Mouse (Mus musculus) MEL (cell line): ENCODE results near the gene Ifrd1. TPM values are rescaled to one million over a fixed set of nuclear protein-coding genes. Genes with fewer than 3 reads are reported as not detected.

Experiments used
- DNase-seq: peaks from one replicate; pipeline ENCODE4 v3.0.0; 2011; ENCODE audit warnings: low read depth, low spot score
- H3K27ac ChIP-seq: 2 replicates; pipeline ENCODE4 v1.5.1; 2012; ENCODE audit warnings: low read depth, mild to moderate bottlenecking, control low read depth, low read length, moderate library complexity; ENCODE audit not compliant: control insufficient read depth
- H3K27me3 ChIP-seq, 2 experiments: fragments of 150-350 bp in 1 of 2; sonication (generic) in 1 of 2; 2 replicates each; pipeline ENCODE4 v1.6.1; 2012; ENCODE audit warnings: low read length in 2 of 2, mild to moderate bottlenecking in 2 of 2, improper control_type of control experiment in 1 of 2, moderate library complexity in 1 of 2; ENCODE audit not compliant: insufficient read depth in 2 of 2, control insufficient read depth in 1 of 2
- H3K36me3 ChIP-seq, 2 experiments: 2 replicates each; pipeline ENCODE4 v1.6.1; 2012 to 2014; ENCODE audit warnings: low read length in 2 of 2, improper control_type of control experiment in 1 of 2, inconsistent platforms in 1 of 2, mild to moderate bottlenecking in 1 of 2; ENCODE audit not compliant: insufficient read depth in 2 of 2, control insufficient read depth in 1 of 2
- H3K4me1 ChIP-seq, 2 experiments: fragments of 150-350 bp in 1 of 2; sonication (generic) in 1 of 2; 2 replicates each; pipeline ENCODE4 v1.6.1; 2012; ENCODE audit warnings: low read length in 2 of 2, improper control_type of control experiment in 1 of 2, mild to moderate bottlenecking in 1 of 2; ENCODE audit not compliant: insufficient read depth in 2 of 2, control insufficient read depth in 1 of 2
- H3K4me3 ChIP-seq, 2 experiments: fragments of 150-350 bp in 1 of 2; sonication (generic) in 1 of 2; 2 replicates each; pipeline ENCODE4 v1.5.1; 2012; ENCODE audit warnings: low read depth in 2 of 2, low read length in 2 of 2, mild to moderate bottlenecking in 2 of 2, moderate library complexity in 2 of 2, control low read depth in 1 of 2, improper control_type of control experiment in 1 of 2; ENCODE audit not compliant: control insufficient read depth in 1 of 2, insufficient read depth in 1 of 2
- H3K79me2 ChIP-seq: 2 replicates; pipeline ENCODE4 v1.6.1; 2012; ENCODE audit warnings: mild to moderate bottlenecking, low read length, moderate library complexity; ENCODE audit not compliant: control insufficient read depth, poor library complexity, insufficient read depth
- H3K9ac ChIP-seq: 2 replicates; pipeline ENCODE4 v1.6.1; 2012; ENCODE audit warnings: low read depth, mild to moderate bottlenecking, control low read depth, low read length, moderate library complexity; ENCODE audit not compliant: control insufficient read depth, poor library complexity, severe bottlenecking
- H3K9me3 ChIP-seq: fragments of 150-350 bp; sonication (generic); replicated peaks from 2 replicates; pipeline ENCODE4 v1.6.1; 2012; ENCODE audit warnings: mild to moderate bottlenecking, low read length, improper control_type of control experiment, moderate library complexity; ENCODE audit not compliant: insufficient read depth
- CHD2 ChIP-seq: IDR thresholded peaks from 2 replicates; pipeline ENCODE4 v1.6.1; 2011; ENCODE audit warnings: low read length, improper control_type of control experiment
- CTCF ChIP-seq, 3 experiments: IDR thresholded peaks in 2 of 3; conservative IDR thresholded peaks in 1 of 3; 2 replicates each; pipeline ENCODE4 v1.5.1; 2011 to 2012; ENCODE audit warnings: low read length in 3 of 3, low read depth in 2 of 3, mild to moderate bottlenecking in 2 of 3, improper control_type of control experiment in 1 of 3, inconsistent platforms in 1 of 3, mixed read lengths in 1 of 3, moderate library complexity in 1 of 3; ENCODE audit not compliant: control insufficient read depth in 1 of 3, insufficient read depth in 1 of 3, poor library complexity in 1 of 3, severe bottlenecking in 1 of 3
- ELF1 ChIP-seq: IDR thresholded peaks from 2 replicates; pipeline ENCODE4 v1.6.1; 2014; ENCODE audit warnings: low read depth, mild to moderate bottlenecking, inconsistent platforms, low read length, improper control_type of control experiment, moderate library complexity
- EP300 ChIP-seq, 2 experiments: IDR thresholded peaks; 2 replicates each; pipeline ENCODE4 v1.6.1; 2011; ENCODE audit warnings: improper control_type of control experiment in 2 of 2, low read length in 2 of 2, low read depth in 1 of 2, mild to moderate bottlenecking in 1 of 2
- GABPA ChIP-seq: IDR thresholded peaks from 2 replicates; pipeline ENCODE4 v1.6.1; 2012; ENCODE audit warnings: low read depth, mild to moderate bottlenecking, inconsistent platforms, low read length, improper control_type of control experiment, moderate library complexity
- HCFC1 ChIP-seq: IDR thresholded peaks from 2 replicates; pipeline ENCODE4 v1.6.1; 2012; ENCODE audit warnings: low read depth, mild to moderate bottlenecking, inconsistent platforms, low read length, improper control_type of control experiment, moderate library complexity
- JUND ChIP-seq: IDR thresholded peaks from 2 replicates; pipeline ENCODE4 v1.6.1; 2011; ENCODE audit warnings: low read depth, mild to moderate bottlenecking, improper control_type of control experiment, low read length
- MAX ChIP-seq: IDR thresholded peaks from 2 replicates; pipeline ENCODE4 v1.6.1; 2011; ENCODE audit warnings: low read length, improper control_type of control experiment
- MAZ ChIP-seq: IDR thresholded peaks from 2 replicates; pipeline ENCODE4 v1.6.1; 2012; ENCODE audit warnings: low read depth, mild to moderate bottlenecking, inconsistent platforms, low read length, improper control_type of control experiment
- MEF2A ChIP-seq: IDR thresholded peaks from 2 replicates; pipeline ENCODE4 v1.6.1; 2014; ENCODE audit warnings: low read depth, mild to moderate bottlenecking, inconsistent platforms, low read length, improper control_type of control experiment; ENCODE audit not compliant: poor library complexity, insufficient replicate concordance, severe bottlenecking; ENCODE audit errors: extremely low read depth
- MYB ChIP-seq: IDR thresholded peaks from 2 replicates; pipeline ENCODE4 v1.6.1; 2011; ENCODE audit warnings: mild to moderate bottlenecking, low read depth, low read length, improper control_type of control experiment
- NELFE ChIP-seq: IDR thresholded peaks from 2 replicates; pipeline ENCODE4 v1.6.1; 2011; ENCODE audit warnings: low read depth, low read length, improper control_type of control experiment
- NRF1 ChIP-seq: IDR thresholded peaks from 2 replicates; pipeline ENCODE4 v1.6.1; 2014; ENCODE audit warnings: low read depth, mild to moderate bottlenecking, inconsistent platforms, low read length, improper control_type of control experiment, moderate library complexity; ENCODE audit not compliant: poor library complexity, insufficient read depth, severe bottlenecking
- POLR2A ChIP-seq, 2 experiments: IDR thresholded peaks; 2 replicates each; pipeline ENCODE4 v1.6.1; 2011 to 2012; ENCODE audit warnings: low read length in 2 of 2, mild to moderate bottlenecking in 2 of 2, control low read depth in 1 of 2, improper control_type of control experiment in 1 of 2, low read depth in 1 of 2, moderate library complexity in 1 of 2; ENCODE audit not compliant: control insufficient read depth in 1 of 2, insufficient read depth in 1 of 2, poor library complexity in 1 of 2
- RAD21 ChIP-seq: IDR thresholded peaks from 2 replicates; pipeline ENCODE4 v1.6.1; 2011; ENCODE audit warnings: mild to moderate bottlenecking, low read depth, low read length, improper control_type of control experiment
- TAL1 ChIP-seq: IDR thresholded peaks from 2 replicates; pipeline ENCODE4 v1.6.1; 2012; ENCODE audit warnings: mild to moderate bottlenecking, inconsistent platforms, low read length, moderate library complexity, mixed read lengths
- UBTF ChIP-seq: IDR thresholded peaks from 2 replicates; pipeline ENCODE4 v1.6.1; 2012; ENCODE audit warnings: low read depth, mild to moderate bottlenecking, inconsistent platforms, low read length, improper control_type of control experiment, moderate library complexity, borderline replicate concordance; ENCODE audit not compliant: insufficient read depth
- USF1 ChIP-seq: IDR thresholded peaks from 2 replicates; pipeline ENCODE4 v1.6.1; 2014; ENCODE audit warnings: low read depth, mild to moderate bottlenecking, inconsistent platforms, low read length, improper control_type of control experiment, moderate library complexity
- polyA plus RNA-seq, 2 experiments: library from polyadenylated mRNA; stranded (reverse) in 1 of 2; unstranded in 1 of 2; fragments of >175 nt in 1 of 2; fragments of >200 nt in 1 of 2; gene quantifications; 2 replicates each; pipeline versions ENCODE4 v1.2.1 to v1.2.4; 2012; ENCODE audit warnings: low replicate concordance in 2 of 2, low read depth in 1 of 2; ENCODE audit not compliant: insufficient read length in 2 of 2, insufficient read depth in 1 of 2, missing spikeins in 1 of 2
- total RNA-seq: library from RNA; depleted of rRNA; stranded (reverse); fragments of 300-350 nt; gene quantifications from 2 replicates; pipeline ENCODE4 v1.2.3, GENCODE M21; 2012; rRNA removed

Gene Ifrd1
- total RNA-seq = 158 and 167 TPM in 2 replicates
- polyA plus RNA-seq = 100 to 1,000 TPM in 1 of 2 experiments, not detected in 1; 161 TPM

GRCm38 (mm10) chr12:40248454-40249180 is at the start of gene Ifrd1:
TSS of gene Ifrd1 (minus strand) at chr12:40248504.
- Histone ChIP-seq H3K4me1 (peaks cover 12 to 23% of the 10 kb centered on the region in 2 experiments), H3K9me3 (no peaks in the 10 kb centered on the region), H3K27me3 (no peaks in the 10 kb centered on the region), H3K4me3 (no peak within 1 kb of the TSS), H3K79me2 (no peaks in the 10 kb centered on the region), H3K36me3 (peaks cover 0 to 17% of the 10 kb centered on the region in 2 experiments; a peak in 2 of 4 replicates), H3K9ac (peak within 1 kb of the TSS; percentile 14; the same call in 1 of the 2 replicates), H3K27ac (peak within 1 kb of the TSS; percentile 14; the same call in 1 of the 2 replicates)
- TF ChIP-seq MYB (no peak), ELF1 (peak; percentile 40; the same call in 1 of the 2 replicates)
- DNase-seq = peak; percentile 60

- TF ChIP-seq EP300 (IDR thresholded peaks at IDR 0.05; ENCODE audit: low read depth in 1 of 2, low read length in 2 of 2) (no peak), GABPA (no peak), CTCF (IDR thresholded peaks at IDR 0.05 in 2 of 3, conservative IDR thresholded peaks at IDR 0.05 in 1 of 3; ENCODE audit: control insufficient read depth in 1 of 3, insufficient read depth in 1 of 3, low read depth in 2 of 3, low read length in 3 of 3, poor library complexity in 1 of 3, severe bottlenecking in 1 of 3) (no peak), JUND (no peak), MAX (no peak), HCFC1 (no peak)
- TF ChIP-seq, all 39 proteins: peak for 0
- H3K27ac ChIP-seq = no peak overlapping the region
- H3K9ac ChIP-seq = no peak overlapping the region
- no peaks in the 10 kb centered on the region for H3K27me3 ChIP-seq
- no peaks in the 10 kb centered on the region for H3K36me3 ChIP-seq
- DNase-seq = no peak
- H3K79me2 ChIP-seq = no peaks in the 10 kb centered on the region
- no peak overlapping the region for H3K4me3 ChIP-seq
- no peaks in the 10 kb centered on the region for H3K9me3 ChIP-seq
- H3K4me1 ChIP-seq = no peaks in the 10 kb centered on the region
Measured at GRCm38 (mm10) chr12:40286539-40286938, 38.2 kb upstream of the Ifrd1 start.

GRCm38 (mm10) chr12:40280596-40281325 is 32.5 kb upstream of the Ifrd1 start:
- H3K4me1 ChIP-seq = no peaks in the 10 kb centered on the region
- TF ChIP-seq CHD2 = no peak
- no peak for TF ChIP-seq UBTF
- no peak for TF ChIP-seq MYB
- no peak for TF ChIP-seq MAX
- TF ChIP-seq NRF1 = no peak
- TF ChIP-seq NELFE = no peak
- no peak for TF ChIP-seq CTCF (IDR thresholded peaks at IDR 0.05 in 2 of 3, conservative IDR thresholded peaks at IDR 0.05 in 1 of 3; ENCODE audit: control insufficient read depth in 1 of 3, insufficient read depth in 1 of 3, low read depth in 2 of 3, low read length in 3 of 3, poor library complexity in 1 of 3, severe bottlenecking in 1 of 3)
- TF ChIP-seq USF1 = no peak
- TF ChIP-seq RAD21 = no peak
- no peak for TF ChIP-seq TAL1
- TF ChIP-seq ELF1 = no peak
- no peak for TF ChIP-seq HCFC1
- no peak for TF ChIP-seq MEF2A
- TF ChIP-seq POLR2A (IDR thresholded peaks at IDR 0.05; ENCODE audit: control insufficient read depth in 1 of 2, insufficient read depth in 1 of 2, low read depth in 1 of 2, low read length in 2 of 2, poor library complexity in 1 of 2) = no peak
- no peak for TF ChIP-seq MAZ
- no peaks in the 10 kb centered on the region for H3K36me3 ChIP-seq
- no peaks in the 10 kb centered on the region; a peak in 1 of 4 replicates for H3K27me3 ChIP-seq
- H3K4me3 ChIP-seq = no peak overlapping the region
- no peak overlapping the region for H3K27ac ChIP-seq
- no peak overlapping the region for H3K9ac ChIP-seq
- H3K79me2 ChIP-seq = no peaks in the 10 kb centered on the region
- no peaks in the 10 kb centered on the region for H3K9me3 ChIP-seq
- DNase-seq = no peak
